Mouse (Mus musculus) neural tube, embryonic 14.5 days (tissue): Measurements from ENCODE around the gene Nsd2. TPM values are rescaled to one million over a fixed set of nuclear protein-coding genes. Genes with fewer than 3 reads are reported as not detected.

ENCODE experiments used
- ATAC-seq: fragments of 200-750 bp; cut with Nextera tagmentation; 2 replicates; pipeline ENCODE4 v1.8.0; 2017; ENCODE audit warnings: low read depth, mild to moderate bottlenecking, moderate TSS enrichment, moderate library complexity
- H3K27ac ChIP-seq: fragments of 300-500 bp; sonication (generic); 2 replicates; pipeline ENCODE4 v1.5.1; 2014; ENCODE audit warnings: low read depth, mild to moderate bottlenecking, control low read depth, low read length, moderate library complexity, mixed read lengths
- H3K27me3 ChIP-seq: fragments of 300-500 bp; sonication (generic); 2 replicates; pipeline ENCODE4 v1.6.1; 2014; ENCODE audit warnings: low read length; ENCODE audit not compliant: control insufficient read depth, insufficient read depth
- H3K36me3 ChIP-seq: fragments of 300-500 bp; sonication (generic); 2 replicates; pipeline ENCODE4 v1.6.1; 2014; ENCODE audit warnings: low read length, mixed read lengths; ENCODE audit not compliant: control insufficient read depth, insufficient read depth
- H3K4me1 ChIP-seq: fragments of 300-500 bp; sonication (generic); 2 replicates; pipeline ENCODE4 v1.6.1; 2014; ENCODE audit warnings: low read length; ENCODE audit not compliant: control insufficient read depth, insufficient read depth
- H3K4me2 ChIP-seq: fragments of 300-500 bp; sonication (generic); 2 replicates; pipeline ENCODE4 v1.6.1; 2014; ENCODE audit warnings: mild to moderate bottlenecking, low read depth, low read length, control low read depth
- H3K4me3 ChIP-seq: fragments of 300-500 bp; sonication (generic); 2 replicates; pipeline ENCODE4 v1.5.1; 2014; ENCODE audit warnings: low read depth, low read length, control low read depth, mixed read lengths
- H3K9ac ChIP-seq: fragments of 300-500 bp; sonication (generic); replicated peaks from 2 replicates; pipeline ENCODE4 v1.6.1; 2014; ENCODE audit warnings: low read depth, mild to moderate bottlenecking, control low read depth, low read length, mixed read lengths
- H3K9me3 ChIP-seq: fragments of 300-500 bp; sonication (generic); 2 replicates; pipeline ENCODE4 v1.6.1; 2016; ENCODE audit warnings: low read length; ENCODE audit not compliant: control insufficient read depth
- WGBS: fragments of 180-500 bp; shearing (Covaris S2); extraction: QIAGEN DNeasy Blood & Tissue Kit; methylation state at CpG from one replicate; pipeline ENCODE4 v1.1.7; 2014; 5-methylcytosine and 5-hydroxymethylcytosine counted together
- polyA plus RNA-seq: library from polyadenylated mRNA; unstranded; fragments of >200 nt; fragmentation: Nextera tagmentation; extraction: Ambion mirVana; gene quantifications from 2 replicates; pipeline ENCODE4 v1.2.1, GENCODE M21; 2014

The Nsd2 gene
- polyA plus RNA-seq, 1 experiment from 2014 or later, result 109 TPM

DNA sequence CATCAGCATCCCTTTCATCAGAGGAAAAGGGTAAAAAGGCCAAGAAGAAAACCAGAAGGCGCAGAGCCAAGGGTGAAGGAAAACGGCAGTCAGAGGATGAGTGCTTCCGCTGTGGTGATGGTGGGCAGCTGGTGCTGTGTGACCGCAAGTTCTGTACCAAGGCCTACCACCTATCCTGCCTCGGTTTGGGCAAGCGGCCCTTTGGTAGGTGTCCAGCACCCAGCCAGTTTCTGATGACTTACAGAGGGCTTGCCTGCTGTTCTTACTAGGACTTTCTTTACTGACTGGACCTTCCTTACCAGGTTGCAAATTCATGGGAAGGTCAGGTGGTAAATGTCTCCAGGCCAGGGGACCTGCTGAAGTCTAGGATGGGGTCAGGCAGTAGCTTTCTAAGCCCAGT, 72.9 kb downstream of the Nsd2 start:
- Histone ChIP-seq H3K27ac (no peak overlapping the region), H3K4me3 (no peak overlapping the region), H3K9me3 (no peaks in the 10 kb centered on the region), H3K9ac (no peak overlapping the region), H3K4me2 (no peak overlapping the region), H3K36me3 (peaks cover 81% of the 10 kb centered on the region), H3K27me3 (no peaks in the 10 kb centered on the region), H3K4me1 (no peaks in the 10 kb centered on the region)
- ATAC-seq, result no peak
- 93% methylated on average over 6 of the region's 6 CpGs for WGBS

- Histone ChIP-seq H3K4me2 (no peak overlapping the region), H3K4me1 (no peaks in the 10 kb centered on the region), H3K27me3 (no peaks in the 10 kb centered on the region), H3K9me3 (no peaks in the 10 kb centered on the region), H3K4me3 (no peak overlapping the region), H3K27ac (no peak overlapping the region), H3K36me3 (peaks cover 91% of the 10 kb centered on the region), H3K9ac (no peak overlapping the region)
- WGBS, result 94% methylated on average over 9 of the region's 9 CpGs
- no peak for ATAC-seq
Measured at GRCm38 (mm10) chr5:33895116-33895515, 74.6 kb downstream of the Nsd2 start.

DNA sequence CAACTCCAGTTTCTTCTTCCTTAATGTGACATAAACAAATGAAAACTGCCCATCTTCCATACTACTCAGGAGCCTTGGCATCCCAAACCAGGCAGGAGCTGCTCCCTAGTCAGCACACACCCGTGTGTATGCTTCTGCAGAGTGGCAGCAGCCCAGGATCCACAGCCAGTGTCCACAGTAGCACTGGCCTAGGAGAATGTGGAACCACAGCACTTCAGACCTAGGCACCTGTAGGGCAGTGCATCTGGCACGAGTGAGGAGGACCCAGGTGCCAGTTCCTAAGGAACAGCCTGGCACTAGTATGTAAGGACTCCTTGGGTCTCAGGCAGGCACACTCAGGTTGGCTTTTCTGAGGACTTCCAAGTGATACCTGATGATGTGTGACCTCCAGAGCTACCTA, 76.6 kb downstream of the Nsd2 start:
- Histone ChIP-seq H3K9ac (no peak overlapping the region), H3K36me3 (peaks cover 92% of the 10 kb centered on the region), H3K27ac (no peak overlapping the region), H3K27me3 (no peaks in the 10 kb centered on the region), H3K9me3 (no peaks in the 10 kb centered on the region), H3K4me1 (no peaks in the 10 kb centered on the region), H3K4me3 (no peak overlapping the region), H3K4me2 (no peak overlapping the region)
- no peak for ATAC-seq
- 88% methylated on average over 2 of the region's 2 CpGs for WGBS

- WGBS, result 94% methylated on average over 9 of the region's 9 CpGs
- ATAC-seq, result no peak
- Histone ChIP-seq H3K9ac (no peak overlapping the region), H3K27me3 (no peaks in the 10 kb centered on the region), H3K4me3 (no peak overlapping the region), H3K4me1 (no peaks in the 10 kb centered on the region), H3K9me3 (no peaks in the 10 kb centered on the region), H3K27ac (no peak overlapping the region), H3K4me2 (no peak overlapping the region), H3K36me3 (peaks cover 78% of the 10 kb centered on the region)
Measured at GRCm38 (mm10) chr5:33898671-33899070, 78.1 kb downstream of the Nsd2 start.

DNA sequence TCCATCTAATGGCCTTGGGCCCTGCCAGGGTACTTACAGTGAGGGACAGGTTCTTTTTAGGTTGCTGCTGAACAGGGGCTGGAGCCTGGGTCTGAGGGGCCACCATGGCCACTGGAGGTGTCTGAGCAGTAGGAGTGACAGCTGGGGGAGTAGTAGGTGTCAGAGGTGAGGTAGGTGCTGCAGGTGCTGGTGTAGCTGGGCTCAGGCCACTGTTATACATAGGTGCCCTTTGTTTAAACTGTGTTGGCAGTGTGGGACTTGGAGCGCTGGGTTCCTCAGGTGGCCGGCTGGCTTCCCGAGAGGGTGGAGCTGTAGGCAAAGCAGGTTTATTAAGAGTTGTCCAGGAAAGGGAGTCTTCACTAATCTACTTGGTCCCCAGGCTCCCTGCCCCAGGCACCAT, 78.7 kb downstream of the Nsd2 start:
- no peaks in the 10 kb centered on the region for H3K4me1 ChIP-seq
- H3K4me2 ChIP-seq, result no peak overlapping the region
- no peak for ATAC-seq
- no peaks in the 10 kb centered on the region for H3K9me3 ChIP-seq
- no peaks in the 10 kb centered on the region for H3K27me3 ChIP-seq
- H3K36me3 ChIP-seq, result peaks cover 72% of the 10 kb centered on the region
- H3K4me3 ChIP-seq, result no peak overlapping the region
- WGBS, result 85% methylated on average over 3 of the region's 3 CpGs
- H3K27ac ChIP-seq, result no peak overlapping the region
- no peak overlapping the region for H3K9ac ChIP-seq

- H3K4me2 ChIP-seq, result no peak overlapping the region
- 92% methylated on average over 3 of the region's 3 CpGs for WGBS
- no peaks in the 10 kb centered on the region for H3K27me3 ChIP-seq
- ATAC-seq, result no peak
- no peak overlapping the region for H3K9ac ChIP-seq
- H3K27ac ChIP-seq, result no peak overlapping the region
- H3K9me3 ChIP-seq, result no peaks in the 10 kb centered on the region
- H3K4me3 ChIP-seq, result no peak overlapping the region
- no peaks in the 10 kb centered on the region for H3K4me1 ChIP-seq
- H3K36me3 ChIP-seq, result peaks cover 64% of the 10 kb centered on the region
Measured at GRCm38 (mm10) chr5:33900101-33900500, 79.6 kb downstream of the Nsd2 start.

DNA sequence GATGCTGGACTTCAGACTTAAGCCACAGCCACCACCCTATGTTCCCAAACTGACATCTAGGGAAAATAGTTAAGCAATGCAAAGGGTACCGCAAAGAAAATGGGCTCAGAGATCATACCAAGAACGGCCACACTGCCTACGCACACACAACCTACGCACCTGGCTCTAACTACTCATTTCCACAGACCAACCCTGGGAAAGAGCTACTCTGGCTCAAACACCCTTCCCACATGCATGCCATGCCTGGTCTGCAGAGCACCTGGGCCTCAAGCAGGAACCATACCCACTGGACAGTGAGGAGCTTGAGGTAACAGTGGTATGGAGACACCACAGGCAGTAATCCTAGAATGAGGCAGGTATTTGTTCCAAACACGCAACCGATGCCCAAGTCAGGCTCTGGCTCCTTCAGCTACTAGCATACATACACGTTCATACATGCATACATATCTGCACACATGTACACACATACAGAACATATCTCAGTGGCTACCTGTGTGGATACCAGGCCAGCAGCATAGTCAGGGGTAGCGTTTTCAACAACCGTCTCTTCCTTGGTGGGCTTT, 80.3 kb downstream of the Nsd2 start:
- no peak overlapping the region for H3K27ac ChIP-seq
- H3K4me3 ChIP-seq, result no peak overlapping the region
- no peaks in the 10 kb centered on the region for H3K4me1 ChIP-seq
- ATAC-seq, result no peak
- H3K27me3 ChIP-seq, result no peaks in the 10 kb centered on the region
- H3K9ac ChIP-seq, result no peak overlapping the region
- no peak overlapping the region for H3K4me2 ChIP-seq
- H3K9me3 ChIP-seq, result no peaks in the 10 kb centered on the region
- WGBS, result 95% methylated on average over 9 of the region's 9 CpGs
- peaks cover 57% of the 10 kb centered on the region for H3K36me3 ChIP-seq

- ATAC-seq, result no peak
- Histone ChIP-seq H3K27ac (no peak overlapping the region), H3K36me3 (peaks cover 52% of the 10 kb centered on the region), H3K4me2 (no peak overlapping the region), H3K4me3 (no peak overlapping the region), H3K9ac (no peak overlapping the region), H3K4me1 (no peaks in the 10 kb centered on the region), H3K9me3 (no peaks in the 10 kb centered on the region), H3K27me3 (no peaks in the 10 kb centered on the region)
- 93% methylated on average over 3 of the region's 3 CpGs for WGBS
Measured at GRCm38 (mm10) chr5:33901278-33901677, 80.8 kb downstream of the Nsd2 start.

GRCm38 (mm10) chr5:33902696-33903095, 82.2 kb downstream of the Nsd2 start:
- no peak for ATAC-seq
- WGBS, result 95% methylated on average over 2 of the region's 2 CpGs
- Histone ChIP-seq H3K4me2 (no peak overlapping the region), H3K27ac (no peak overlapping the region), H3K4me1 (no peaks in the 10 kb centered on the region), H3K27me3 (no peaks in the 10 kb centered on the region), H3K36me3 (peaks cover 39% of the 10 kb centered on the region), H3K9ac (no peak overlapping the region), H3K4me3 (no peak overlapping the region), H3K9me3 (no peaks in the 10 kb centered on the region)
